8 mouse cellular contexts compared by ENCODE assay signal in genomic region chr4:141073661-141074060, GRCm38 (mm10). TPM values are rescaled to one million over a fixed set of nuclear protein-coding genes. Genes with fewer than 3 reads are reported as not detected.
A peak's percentile ranks its signal among the peaks of the same experiment; 100 is the strongest.
DNase-seq lines count a peak whose midpoint lies in the region; ATAC-seq and TF ChIP-seq lines count a peak whose summit lies in the region.

No protein-coding gene starts in this region.

- no peak overlapping the region for H3K9ac ChIP-seq in hindbrain, postnatal 0 days (replicated peaks; ENCODE audit: low read length)

- no peak overlapping the region for H3K27ac ChIP-seq in midbrain, embryonic 10.5 days (replicated peaks)
- no peak overlapping the region for H3K27ac ChIP-seq in hindbrain, postnatal 0 days

- peaks cover 16% of the 10 kb centered on the region for H3K4me1 ChIP-seq in midbrain, embryonic 10.5 days
- peaks cover 7% of the 10 kb centered on the region for H3K4me1 ChIP-seq in hindbrain, postnatal 0 days (ENCODE audit: insufficient read depth, low read length)

- intact Hi-C loops in left cerebral cortex, postnatal 4 days (cut with DNase I): no loop called here
- intact Hi-C loops in left cerebral cortex, postnatal 14 days (cut with DNase I): no loop called here

- no peak for ATAC-seq in hindbrain, postnatal 0 days

- H3K4me3 ChIP-seq in midbrain, embryonic 10.5 days: no peak overlapping the region
- no peak overlapping the region for H3K4me3 ChIP-seq in hindbrain, postnatal 0 days (ENCODE audit: low read length)

- no peaks in the 10 kb centered on the region for H3K27me3 ChIP-seq in midbrain, embryonic 10.5 days (ENCODE audit: low read depth, poor library complexity, severe bottlenecking)
- H3K27me3 ChIP-seq in hindbrain, postnatal 0 days (ENCODE audit: insufficient read depth, low read length): no peaks in the 10 kb centered on the region

- peak; percentile 82 to 85 for DNase-seq in left cerebral cortex, adult 18-20 months (ENCODE audit: low spot score in 2 of 2)
- DNase-seq in left cerebral cortex, postnatal 4 days: no peak
- peak; percentile 88 for DNase-seq in gastrocnemius, adult 18-20 months (ENCODE audit: low spot score)
- peak; percentile 75 to 85 for DNase-seq in left cerebral cortex, postnatal 14 days (ENCODE audit: low spot score in 2 of 2)
- DNase-seq in right cerebral cortex, postnatal 36 days (ENCODE audit: low spot score in 2 of 2): peak; percentile 80 to 86
- DNase-seq in midbrain, embryonic 10.5 days (ENCODE audit: low spot score): no peak
- DNase-seq in hindbrain, postnatal 0 days (ENCODE audit: low spot score): no peak
- no peak for DNase-seq in natural killer cell, adult 2 months (ENCODE audit: low spot score in 2 of 2)

- peaks cover 75% of the 10 kb centered on the region for H3K36me3 ChIP-seq in midbrain, embryonic 10.5 days
- H3K36me3 ChIP-seq in hindbrain, postnatal 0 days (ENCODE audit: insufficient read depth, low read length): peaks cover 47% of the 10 kb centered on the region

- no peaks in the 10 kb centered on the region for H3K9me3 ChIP-seq in midbrain, embryonic 10.5 days (replicated peaks)
- H3K9me3 ChIP-seq in hindbrain, postnatal 0 days (ENCODE audit: low read length): no peaks in the 10 kb centered on the region

- WGBS in midbrain, embryonic 10.5 days: 96% methylated on average over 9 of the region's 9 CpGs
- WGBS in hindbrain, postnatal 0 days: 73% methylated on average over 9 of the region's 9 CpGs

- TF ChIP-seq CTCF in hindbrain, postnatal 0 days (IDR thresholded peaks at IDR 0.05; ENCODE audit: low read depth): no peak

- no peak overlapping the region for H3K4me2 ChIP-seq in hindbrain, postnatal 0 days (ENCODE audit: low read depth, low read length)

RNA-seq across cellular contexts. Expression of gene Necap2, which starts 4.5 kb away (rescaled TPM):
- total RNA-seq in left cerebral cortex, adult 18-20 months (2021): 10 to 100 TPM; 43.2 to 44.3 TPM
- 10 to 100 TPM; 36.6 to 41.4 TPM for total RNA-seq in left cerebral cortex, postnatal 4 days (2021)
- total RNA-seq in gastrocnemius, adult 18-20 months (2021): 10 to 100 TPM; 12.9 to 16.2 TPM
- 10 to 100 TPM; 45.4 to 50.2 TPM for total RNA-seq in left cerebral cortex, postnatal 14 days (2021)
- 54.8 TPM in 2 replicates for polyA plus RNA-seq in midbrain, embryonic 10.5 days (2016; fragmentation: Nextera tagmentation; extraction: Ambion mirVana)
- total RNA-seq in hindbrain, postnatal 0 days (2014; rRNA removed): 52.5 and 67.5 TPM in 2 replicates
- polyA plus RNA-seq in hindbrain, postnatal 0 days (2015; fragmentation: Nextera tagmentation; extraction: Ambion mirVana): 51.5 and 51.8 TPM in 2 replicates

RNA-seq across cellular contexts. Expression of gene Crocc, which starts 13.3 kb away (rescaled TPM):
- total RNA-seq in left cerebral cortex, adult 18-20 months (2021): 10 to 100 TPM; 44.6 to 55.4 TPM
- 10 to 100 TPM; 36.7 to 37.2 TPM for total RNA-seq in left cerebral cortex, postnatal 4 days (2021)
- 1 to 10 TPM; 2.0 to 2.5 TPM for total RNA-seq in gastrocnemius, adult 18-20 months (2021)
- 10 to 100 TPM; 51.0 to 52.7 TPM for total RNA-seq in left cerebral cortex, postnatal 14 days (2021)
- polyA plus RNA-seq in midbrain, embryonic 10.5 days (2016; fragmentation: Nextera tagmentation; extraction: Ambion mirVana): 10.8 and 11.0 TPM in 2 replicates
- 18.7 and 19.7 TPM in 2 replicates for total RNA-seq in hindbrain, postnatal 0 days (2014; rRNA removed)
- polyA plus RNA-seq in hindbrain, postnatal 0 days (2015; fragmentation: Nextera tagmentation; extraction: Ambion mirVana): 3.8 and 3.9 TPM in 2 replicates

RNA-seq across cellular contexts. Expression of gene Spata21, which starts 14.5 kb away (rescaled TPM):
- under 1 TPM; 0.21 to 0.23 TPM for total RNA-seq in left cerebral cortex, adult 18-20 months (2021)
- total RNA-seq in left cerebral cortex, postnatal 4 days (2021): under 1 TPM in 1 of 2 experiments, not detected in 1; 0.40 TPM
- total RNA-seq in gastrocnemius, adult 18-20 months (2021): not detected
- total RNA-seq in left cerebral cortex, postnatal 14 days (2021): under 1 TPM; 0.20 to 0.38 TPM
- polyA plus RNA-seq in midbrain, embryonic 10.5 days (2016; fragmentation: Nextera tagmentation; extraction: Ambion mirVana): 0.05 and 0.20 TPM in 2 replicates
- total RNA-seq in hindbrain, postnatal 0 days (2014; rRNA removed): 0.37 and 0.90 TPM in 2 replicates
- polyA plus RNA-seq in hindbrain, postnatal 0 days (2015; fragmentation: Nextera tagmentation; extraction: Ambion mirVana): 0.84 and 1.6 TPM in 2 replicates

Comparison
In these comparisons a context has a peak if more than half of its experiments do, and no peak if none do; other contexts are left out.
1. DNase-seq: peak in left cerebral cortex, adult 18-20 months (2 of 2), gastrocnemius, adult 18-20 months (single experiment), left cerebral cortex, postnatal 14 days (2 of 2) and right cerebral cortex, postnatal 36 days (2 of 2); none in left cerebral cortex, postnatal 4 days (single experiment), midbrain, embryonic 10.5 days (single experiment), hindbrain, postnatal 0 days (single experiment) and natural killer cell, adult 2 months (0 of 2).